Mouse (Mus musculus) liver, adult 2 months (tissue): ENCODE measurements around the gene Flii.

Experiments used
- CTCF ChIP-seq: fragments of 200-500 bp; IDR thresholded peaks from 2 replicates; pipeline ENCODE4 v1.5.1; 2011; ENCODE audit warnings: low read depth, low read length, control low read depth
- POLR2A ChIP-seq: fragments of 200-500 bp; IDR thresholded peaks from 2 replicates; pipeline ENCODE4 v1.6.1; 2011; ENCODE audit warnings: low read length, control low read depth; ENCODE audit not compliant: insufficient read depth; ENCODE audit errors: extremely low read depth

DNA sequence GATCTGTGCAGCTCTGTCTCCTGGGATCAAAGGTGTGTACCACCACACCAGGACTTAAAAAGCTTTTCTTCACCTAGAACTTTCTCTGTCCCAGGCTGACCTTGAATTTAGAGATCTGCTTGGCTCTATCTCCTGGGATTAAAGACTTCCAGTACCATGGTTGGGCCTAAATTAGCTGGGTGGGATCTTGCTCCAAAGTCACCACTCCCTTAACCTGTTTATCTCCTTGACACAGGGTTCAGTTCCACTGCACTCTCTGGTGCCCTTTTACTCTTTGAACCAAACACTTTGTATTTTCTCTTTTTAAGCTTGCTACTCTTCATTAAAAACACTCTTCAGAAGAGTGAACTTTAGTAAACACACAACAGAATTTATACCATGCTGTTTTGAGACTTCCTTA is 10.4 kb upstream of the Flii start:
- TF ChIP-seq CTCF (no peak), POLR2A (no peak)
